Mouse (Mus musculus) naive thymus-derived CD4-positive, alpha-beta T cell, adult 5 months (primary cell): ENCODE data around the gene BC005537. TPM values are rescaled to one million over a fixed set of nuclear protein-coding genes. Genes with fewer than 3 reads are reported as not detected.

Source experiments
- polyA plus RNA-seq: library from polyadenylated mRNA; unstranded; fragments of 100-300 nt; shearing (Covaris generic); gene quantifications from one replicate; pipeline ENCODE4 v1.2.1, GENCODE M21; 2017

The BC005537 gene
- 27.4 TPM for polyA plus RNA-seq

GRCm38 (mm10) chr13:24801308-24801921, at the start of gene BC005537:
Gene BC005537, plus strand, starts transcription at chr13:24801657.

GRCm38 (mm10) chr13:24761403-24762227, 39.8 kb upstream of the BC005537 start, which contains the start of gene Gmnn:
Gene Gmnn, minus strand, starts transcription at chr13:24761923.

GRCm38 (mm10) chr13:24831353-24832130, 30.1 kb downstream of the BC005537 start, which contains the start of the genes Acot13 and Tdp2:
Gene Acot13, minus strand, starts transcription at chr13:24831540.
Gene Tdp2, plus strand, starts transcription at chr13:24831679.

GRCm38 (mm10) chr13:24844983-24845955, 43.8 kb downstream of the BC005537 start, which contains the start of gene D130043K22Rik:
Gene D130043K22Rik, plus strand, starts transcription at chr13:24845135.

Other genes with a start within 250 kb of the BC005537 start
- gene Ripor2, start 219.5 kb upstream of the BC005537 start, polyA plus RNA-seq: 494 TPM
- not detected for gene Armh2, start 60.4 kb upstream of the BC005537 start, polyA plus RNA-seq
- 21.0 TPM for gene Gmnn, start 39.7 kb upstream of the BC005537 start, polyA plus RNA-seq
- 36.2 TPM for gene Acot13, start 29.9 kb downstream of the BC005537 start, polyA plus RNA-seq
- gene Tdp2, start 30.0 kb downstream of the BC005537 start, polyA plus RNA-seq: 132 TPM
- gene D130043K22Rik, start 43.5 kb downstream of the BC005537 start, polyA plus RNA-seq: 0.14 TPM
- 1.0 TPM for gene Aldh5a1, start 136.0 kb downstream of the BC005537 start, polyA plus RNA-seq
- gene Gpld1, start 141.5 kb downstream of the BC005537 start, polyA plus RNA-seq: 0.07 TPM
- 46.8 TPM for gene Mrs2, start 218.7 kb downstream of the BC005537 start, polyA plus RNA-seq